Mouse (Mus musculus): ENCODE results near the gene Ambp. TPM values are rescaled to one million over a fixed set of nuclear protein-coding genes. Genes with fewer than 3 reads are reported as not detected.

The Ambp gene
- total and polyA plus RNA-seq, 2 experiments from 2014 or later: not detected

DNA sequence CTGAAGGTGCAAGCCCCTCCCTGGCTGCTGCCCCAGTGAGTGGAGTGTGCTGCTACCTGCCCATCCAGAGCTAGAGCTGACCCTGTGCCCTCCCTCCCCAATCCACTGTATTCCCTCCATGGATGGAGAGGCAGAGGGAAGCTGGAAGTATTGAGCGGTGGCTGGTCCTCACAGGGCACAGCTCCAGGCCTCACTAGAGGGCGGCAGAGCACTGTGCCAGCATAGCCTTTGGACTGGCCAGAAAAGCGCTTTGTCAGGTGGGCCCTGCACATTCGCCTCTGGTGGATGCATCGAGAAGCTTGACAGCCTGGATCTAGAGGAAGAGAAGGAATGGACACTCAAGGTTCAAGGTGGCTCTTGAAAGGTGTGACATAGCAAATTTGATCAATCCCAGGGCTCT is 27.0 kb upstream of the Ambp start:
- WGBS: 20% methylated on average over 5 of the region's 5 CpGs

DNA sequence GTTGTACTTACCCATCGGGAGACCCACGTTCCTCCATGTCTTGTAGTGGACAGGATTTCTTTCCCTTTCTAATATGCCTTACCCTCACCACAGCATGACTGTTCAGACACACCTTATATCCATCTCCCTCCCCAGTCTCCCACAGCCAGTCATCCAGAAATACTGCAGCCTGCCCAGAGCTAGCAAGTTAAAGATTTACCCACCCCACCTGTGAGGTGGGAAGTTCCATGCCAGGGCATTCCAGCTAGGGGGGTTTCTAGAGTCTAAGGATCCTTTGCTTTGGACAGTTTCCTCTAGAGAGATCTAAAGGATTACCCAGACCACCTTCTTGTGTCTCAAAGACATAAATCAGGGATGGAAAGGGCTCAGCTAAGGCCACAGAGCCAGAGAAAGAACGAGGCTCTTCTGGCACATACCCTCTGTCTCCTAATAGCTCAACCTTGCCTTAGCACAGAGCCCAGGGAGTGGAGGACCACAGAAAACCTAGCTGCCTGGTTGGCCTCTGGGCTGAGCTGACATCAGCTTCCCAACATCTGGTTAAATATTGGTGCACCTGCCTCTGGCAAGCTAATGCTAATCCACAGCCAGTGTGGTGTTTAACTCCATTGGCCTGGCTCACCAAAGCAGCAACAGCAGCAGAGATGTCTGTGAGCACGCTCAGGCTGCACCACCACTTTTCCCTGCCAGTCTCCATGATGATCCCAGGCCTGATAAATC is 17.5 kb upstream of the Ambp start, which contains the start of gene Kif12:
TSS of gene Kif12 (minus strand) at position 163 of the 717 bp plus-strand sequence.
- Histone ChIP-seq H3K36me3 (ENCODE audit: insufficient read depth, low read length) (no peaks in the 10 kb centered on the region), H3K9me3 (ENCODE audit: low read length) (no peaks in the 10 kb centered on the region), H3K27ac (ENCODE audit: low read depth, low read length) (no peak within 1 kb of the TSS), H3K9ac (replicated peaks; ENCODE audit: low read length, poor library complexity, severe bottlenecking) (no peak within 1 kb of the TSS), H3K27me3 (ENCODE audit: insufficient read depth, low read length) (no peaks in the 10 kb centered on the region), H3K4me2 (ENCODE audit: low read depth, low read length, poor library complexity, severe bottlenecking) (no peak within 1 kb of the TSS), H3K4me1 (ENCODE audit: insufficient read depth, low read length) (no peaks in the 10 kb centered on the region), H3K4me3 (ENCODE audit: low read depth, low read length) (no peak within 1 kb of the TSS)
- 74% methylated on average over 4 of the region's 4 CpGs for WGBS
- no peak for TF ChIP-seq CTCF (IDR thresholded peaks at IDR 0.05)
- DNase-seq (ENCODE audit: low spot score) (no peak), ATAC-seq (ENCODE audit: low FRiP score) (no peak)

More for the DNA sequence above, 27.0 kb upstream of the Ambp start:
- H3K36me3 ChIP-seq (ENCODE audit: insufficient read depth, low read length): no peaks in the 10 kb centered on the region
- no peaks in the 10 kb centered on the region for H3K9me3 ChIP-seq (ENCODE audit: low read length)
- peak; percentile 93 for TF ChIP-seq CTCF (IDR thresholded peaks at IDR 0.05)
- no peak overlapping the region for H3K27ac ChIP-seq (ENCODE audit: low read depth, low read length)
- H3K9ac ChIP-seq (replicated peaks; ENCODE audit: low read length, poor library complexity, severe bottlenecking): no peak overlapping the region
- H3K4me1 ChIP-seq (ENCODE audit: insufficient read depth, low read length): peaks cover 1% of the 10 kb centered on the region; the same call in 1 of the 2 replicates
- peak; percentile 88 for DNase-seq (ENCODE audit: low spot score)
- peak; percentile 67 for ATAC-seq (ENCODE audit: low FRiP score)
- no peak overlapping the region for H3K4me2 ChIP-seq (ENCODE audit: low read depth, low read length, poor library complexity, severe bottlenecking)
- H3K27me3 ChIP-seq (ENCODE audit: insufficient read depth, low read length): no peaks in the 10 kb centered on the region
- H3K4me3 ChIP-seq (ENCODE audit: low read depth, low read length): no peak overlapping the region

DNA sequence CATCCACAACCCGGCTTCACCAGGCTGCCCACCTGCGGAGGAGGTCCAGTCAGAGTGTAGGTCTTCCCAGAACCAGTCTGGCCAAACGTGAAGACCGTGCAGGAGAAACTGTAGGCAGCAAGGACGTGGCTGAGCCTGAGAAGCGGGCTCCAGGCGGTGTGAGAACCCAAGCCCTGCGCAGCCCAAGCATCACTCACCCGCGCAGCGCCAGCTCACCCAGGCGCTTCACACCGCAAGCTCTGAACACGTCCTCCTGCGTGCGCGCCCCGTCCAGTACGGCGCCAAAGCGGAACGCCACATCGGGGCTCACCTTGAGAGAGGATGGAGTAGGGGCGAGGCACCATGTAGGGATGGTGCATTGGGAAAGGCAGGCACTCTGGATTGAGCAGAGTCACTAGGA is 16.5 kb upstream of the Ambp start:
- ATAC-seq (ENCODE audit: low FRiP score) (no peak), DNase-seq (ENCODE audit: low spot score) (no peak)
- Histone ChIP-seq H3K9me3 (ENCODE audit: low read length) (no peaks in the 10 kb centered on the region), H3K27ac (ENCODE audit: low read depth, low read length) (no peak overlapping the region), H3K36me3 (ENCODE audit: insufficient read depth, low read length) (no peaks in the 10 kb centered on the region), H3K27me3 (ENCODE audit: insufficient read depth, low read length) (no peaks in the 10 kb centered on the region), H3K4me2 (ENCODE audit: low read depth, low read length, poor library complexity, severe bottlenecking) (no peak overlapping the region), H3K4me3 (ENCODE audit: low read depth, low read length) (no peak overlapping the region), H3K4me1 (ENCODE audit: insufficient read depth, low read length) (no peaks in the 10 kb centered on the region), H3K9ac (replicated peaks; ENCODE audit: low read length, poor library complexity, severe bottlenecking) (no peak overlapping the region)
- 48% methylated on average over 24 of the region's 24 CpGs for WGBS
- no peak for TF ChIP-seq CTCF (IDR thresholded peaks at IDR 0.05)

DNA sequence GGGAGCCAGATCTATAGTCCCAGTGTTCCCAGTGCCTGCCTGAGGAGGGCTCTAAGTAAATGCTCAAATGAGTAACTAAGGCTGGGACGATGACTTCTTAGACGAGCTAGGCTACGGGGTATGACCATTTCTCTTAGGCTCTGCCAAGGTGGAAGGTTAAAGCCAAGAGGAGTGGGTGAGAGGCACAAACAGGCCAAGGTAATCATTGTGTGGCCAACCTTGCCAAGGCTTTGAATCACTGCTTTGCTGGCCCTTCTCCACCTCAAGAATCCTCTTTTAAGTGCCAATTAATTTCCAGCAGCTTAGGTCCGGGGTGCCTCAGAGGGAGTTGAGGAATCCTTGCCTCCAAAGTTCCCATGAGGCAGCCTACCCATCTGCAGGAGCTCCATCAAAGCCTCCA is 15.5 kb upstream of the Ambp start:
- no peaks in the 10 kb centered on the region for H3K36me3 ChIP-seq (ENCODE audit: insufficient read depth, low read length)
- H3K4me3 ChIP-seq (ENCODE audit: low read depth, low read length): no peak overlapping the region
- no peak for TF ChIP-seq CTCF (IDR thresholded peaks at IDR 0.05)
- 82% methylated on average over 4 of the region's 4 CpGs for WGBS
- H3K27ac ChIP-seq (ENCODE audit: low read depth, low read length): no peak overlapping the region
- no peak overlapping the region for H3K4me2 ChIP-seq (ENCODE audit: low read depth, low read length, poor library complexity, severe bottlenecking)
- no peak for ATAC-seq (ENCODE audit: low FRiP score)
- H3K4me1 ChIP-seq (ENCODE audit: insufficient read depth, low read length): no peaks in the 10 kb centered on the region
- no peak for DNase-seq (ENCODE audit: low spot score)
- no peak overlapping the region for H3K9ac ChIP-seq (replicated peaks; ENCODE audit: low read length, poor library complexity, severe bottlenecking)
- H3K27me3 ChIP-seq (ENCODE audit: insufficient read depth, low read length): no peaks in the 10 kb centered on the region
- H3K9me3 ChIP-seq (ENCODE audit: low read length): no peaks in the 10 kb centered on the region

DNA sequence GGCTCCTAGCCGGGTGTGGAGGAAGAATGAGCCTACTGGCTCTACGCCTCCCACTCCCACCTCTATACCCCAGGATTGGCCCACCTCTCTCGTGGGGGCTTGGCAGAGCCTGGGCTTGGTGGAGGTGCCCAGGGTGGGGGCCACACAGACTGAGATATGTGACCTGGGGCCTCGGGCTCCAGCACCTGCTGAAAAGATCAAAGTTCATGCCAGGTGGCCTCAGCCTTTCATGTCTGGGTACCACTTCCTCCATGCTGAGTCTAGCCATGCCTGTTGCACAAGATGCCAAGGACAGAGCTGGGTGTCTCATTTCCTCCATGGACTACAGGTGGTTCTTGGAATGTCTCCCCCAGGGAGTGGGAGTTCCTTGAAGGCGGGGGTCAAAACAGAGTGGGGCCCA is 11.7 kb upstream of the Ambp start:
- H3K4me2 ChIP-seq (ENCODE audit: low read depth, low read length, poor library complexity, severe bottlenecking): no peak overlapping the region
- no peak overlapping the region for H3K27ac ChIP-seq (ENCODE audit: low read depth, low read length)
- WGBS: 83% methylated on average over 5 of the region's 5 CpGs
- no peak for TF ChIP-seq CTCF (IDR thresholded peaks at IDR 0.05)
- no peaks in the 10 kb centered on the region for H3K36me3 ChIP-seq (ENCODE audit: insufficient read depth, low read length)
- no peak overlapping the region for H3K4me3 ChIP-seq (ENCODE audit: low read depth, low read length)
- no peaks in the 10 kb centered on the region for H3K27me3 ChIP-seq (ENCODE audit: insufficient read depth, low read length)
- no peak overlapping the region for H3K9ac ChIP-seq (replicated peaks; ENCODE audit: low read length, poor library complexity, severe bottlenecking)
- no peaks in the 10 kb centered on the region for H3K4me1 ChIP-seq (ENCODE audit: insufficient read depth, low read length)
- DNase-seq (ENCODE audit: low spot score) (no peak), ATAC-seq (ENCODE audit: low FRiP score) (no peak)
- no peaks in the 10 kb centered on the region for H3K9me3 ChIP-seq (ENCODE audit: low read length)

DNA sequence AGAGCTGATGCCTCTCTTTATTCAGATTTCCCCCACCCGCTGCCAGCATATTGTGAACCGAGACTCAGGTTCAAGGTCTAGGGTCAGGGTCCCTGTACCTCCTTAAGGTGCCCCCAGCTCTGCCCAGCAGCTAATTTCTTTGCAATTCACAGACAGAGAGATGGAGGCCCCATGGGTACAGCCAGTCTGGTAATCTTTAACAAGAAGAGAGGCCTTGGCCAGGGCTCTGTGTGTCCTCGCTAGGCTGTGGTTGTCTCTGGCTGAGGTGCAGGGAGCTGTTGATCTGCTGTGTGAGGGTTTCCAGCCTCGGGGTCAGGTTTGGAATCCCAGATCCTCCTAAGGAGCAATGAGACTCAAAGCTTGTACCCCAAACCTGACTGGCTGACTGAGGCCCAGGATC is 11.0 kb upstream of the Ambp start:
- Histone ChIP-seq H3K4me3 (ENCODE audit: low read depth, low read length) (no peak overlapping the region), H3K9ac (replicated peaks; ENCODE audit: low read length, poor library complexity, severe bottlenecking) (no peak overlapping the region), H3K27ac (ENCODE audit: low read depth, low read length) (no peak overlapping the region), H3K36me3 (ENCODE audit: insufficient read depth, low read length) (no peaks in the 10 kb centered on the region), H3K4me2 (ENCODE audit: low read depth, low read length, poor library complexity, severe bottlenecking) (no peak overlapping the region), H3K4me1 (ENCODE audit: insufficient read depth, low read length) (no peaks in the 10 kb centered on the region), H3K27me3 (ENCODE audit: insufficient read depth, low read length) (no peaks in the 10 kb centered on the region), H3K9me3 (ENCODE audit: low read length) (no peaks in the 10 kb centered on the region)
- no peak for ATAC-seq (ENCODE audit: low FRiP score)
- WGBS: 85% methylated on average over 4 of the region's 4 CpGs
- no peak for DNase-seq (ENCODE audit: low spot score)
- TF ChIP-seq CTCF (IDR thresholded peaks at IDR 0.05): no peak
